Mouse (Mus musculus) urinary bladder, postnatal 4 days (tissue): ENCODE results near the gene Tmem268.

ENCODE experiments used
- DNase-seq, 2 experiments: peaks; one replicate each; pipeline ENCODE4 v3.0.0; 2021 to 2022; ENCODE audit warnings: low spot score in 2 of 2

Tmem268 gene

DNA sequence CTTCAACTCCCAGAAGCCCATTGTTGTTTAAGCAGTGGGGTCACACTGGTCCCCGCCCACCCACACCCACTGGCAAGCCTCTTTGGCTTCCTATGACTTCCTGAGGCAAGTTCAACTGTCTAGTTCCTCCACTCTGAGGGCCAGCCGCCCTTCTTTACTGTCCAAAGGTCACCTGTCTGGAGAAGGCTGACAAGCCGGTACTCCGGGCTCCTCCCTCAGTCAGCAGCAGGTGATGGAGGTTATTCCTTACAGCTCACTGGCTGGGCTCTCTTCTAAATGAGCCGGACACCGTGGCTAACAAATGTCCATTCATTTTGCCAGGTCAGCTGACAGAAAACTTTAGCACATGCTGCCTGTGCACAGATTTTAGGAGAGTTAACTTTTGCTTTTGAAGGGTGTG is 42.2 kb downstream of the Tmem268 start:
- DNase-seq, result no peak

DNA sequence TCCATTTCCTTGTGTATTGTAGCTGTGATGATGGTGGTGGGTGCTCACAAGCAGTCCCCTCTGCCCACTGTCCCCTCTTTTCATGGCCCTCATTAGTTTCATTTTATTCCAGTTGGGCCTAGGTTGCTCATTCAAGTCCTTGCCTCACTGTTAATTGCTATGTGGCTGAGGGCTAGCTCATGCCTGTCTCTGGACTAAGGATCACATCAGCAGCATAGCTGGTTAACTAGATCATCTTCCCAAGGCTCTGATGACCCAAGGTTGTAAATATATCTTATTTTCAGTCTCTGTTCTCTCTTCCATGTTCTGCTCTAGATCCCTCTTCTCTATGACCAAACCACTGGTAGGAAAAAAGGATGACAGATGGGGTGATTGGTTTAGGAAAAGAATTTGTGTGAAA is 42.7 kb downstream of the Tmem268 start:
- DNase-seq, result no peak

DNA sequence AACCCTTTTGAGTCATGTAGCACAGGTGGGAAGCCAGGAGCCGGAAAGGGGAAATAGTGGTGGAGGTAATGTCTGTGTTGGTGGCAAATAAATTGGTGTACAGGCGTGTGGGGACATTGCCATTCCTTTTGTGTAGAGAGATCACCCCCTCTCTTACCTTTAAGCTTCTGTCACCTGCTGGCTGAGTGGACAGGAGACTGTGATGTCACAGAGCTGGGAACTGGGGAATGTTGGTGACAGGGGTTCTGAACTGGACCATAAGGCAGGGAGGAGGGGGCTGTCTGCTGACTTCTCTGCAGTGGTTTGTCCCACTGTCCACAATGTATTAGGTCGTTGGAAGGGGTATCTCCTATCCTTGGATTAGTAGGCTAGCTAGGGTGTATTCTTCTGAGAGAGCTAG is 46.4 kb downstream of the Tmem268 start, which contains the start of gene Gm11213:
Gm11213 (minus strand) TSS at position 317 of the 400 bp plus-strand sequence.
- no peak for DNase-seq

DNA sequence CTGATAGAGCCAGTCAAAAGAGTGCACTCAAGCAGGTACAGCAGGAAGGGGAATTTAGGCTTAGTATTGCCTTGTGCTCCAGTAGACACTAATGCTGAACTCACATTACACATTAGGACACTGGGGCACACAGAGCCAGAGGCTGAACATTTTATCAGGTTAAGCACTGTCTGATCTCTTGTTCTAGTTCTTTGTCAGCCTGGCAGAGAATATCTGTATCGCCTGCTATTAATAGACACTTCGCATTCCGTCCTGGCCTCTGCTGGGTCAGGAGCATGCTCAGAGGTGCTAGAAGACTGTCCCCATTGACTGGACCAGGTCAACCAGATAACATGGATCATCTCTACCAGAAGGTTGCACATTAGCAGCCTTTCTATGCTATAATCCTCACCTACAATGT is 47.0 kb downstream of the Tmem268 start:
- DNase-seq, result no peak

DNA sequence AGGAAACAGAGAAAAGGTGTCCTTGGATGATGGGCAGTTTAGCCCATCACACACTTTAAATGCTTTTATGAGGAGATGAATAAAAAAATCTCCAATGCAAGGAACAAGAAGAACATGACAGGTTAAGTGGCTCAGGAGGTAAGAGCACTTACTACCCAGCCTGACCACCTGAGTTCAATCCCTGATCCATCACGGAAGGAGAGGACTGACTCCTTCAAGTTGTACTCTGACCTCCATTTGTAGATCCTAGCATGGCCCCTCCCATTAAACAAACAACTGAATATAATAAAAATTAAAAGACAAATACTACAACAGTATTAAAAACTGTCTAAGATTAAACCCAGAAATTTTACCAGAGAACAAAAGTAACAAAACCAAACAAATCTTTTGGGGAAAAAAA is 47.4 kb downstream of the Tmem268 start:
- no peak for DNase-seq

DNA sequence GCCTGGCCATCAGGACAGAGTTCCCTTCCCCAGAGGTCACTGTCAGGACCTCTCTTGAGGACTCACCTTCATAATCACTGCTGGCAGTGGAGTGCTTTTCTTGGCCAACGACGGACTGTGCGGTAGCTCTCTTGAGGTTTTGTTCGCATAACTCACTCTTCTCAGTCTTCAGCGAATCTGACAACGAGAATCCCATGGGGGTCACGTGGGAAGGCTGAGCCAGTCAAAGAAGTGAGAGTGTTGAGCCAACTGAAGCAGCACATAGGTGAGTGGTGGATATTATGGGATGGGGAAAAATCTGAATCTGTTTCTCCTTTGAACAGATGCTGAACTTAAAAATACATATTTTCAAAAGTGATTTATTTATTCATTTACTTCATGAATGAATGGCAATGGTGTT is 49.8 kb downstream of the Tmem268 start:
- no peak for DNase-seq

DNA sequence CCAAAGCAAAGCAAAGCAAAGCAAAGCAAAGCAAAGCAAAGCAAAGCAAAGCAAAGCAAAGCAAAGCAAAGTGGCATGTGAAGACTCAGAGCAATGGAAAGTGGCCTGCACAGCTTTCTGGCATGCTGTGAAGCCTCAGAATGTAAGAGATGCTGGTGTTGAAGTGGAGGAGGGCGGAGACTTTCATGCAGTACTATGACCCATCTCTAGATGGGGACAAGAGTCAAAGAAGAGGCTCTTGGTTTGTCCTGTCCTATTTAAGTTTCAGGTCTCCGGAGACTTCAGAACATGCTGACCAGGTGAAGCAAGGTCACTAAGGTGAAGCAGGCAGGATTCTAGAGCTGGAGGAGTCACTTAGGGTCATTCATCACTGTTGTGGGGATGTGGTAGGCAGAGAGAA is 63.3 kb downstream of the Tmem268 start:
- DNase-seq, result no peak

DNA sequence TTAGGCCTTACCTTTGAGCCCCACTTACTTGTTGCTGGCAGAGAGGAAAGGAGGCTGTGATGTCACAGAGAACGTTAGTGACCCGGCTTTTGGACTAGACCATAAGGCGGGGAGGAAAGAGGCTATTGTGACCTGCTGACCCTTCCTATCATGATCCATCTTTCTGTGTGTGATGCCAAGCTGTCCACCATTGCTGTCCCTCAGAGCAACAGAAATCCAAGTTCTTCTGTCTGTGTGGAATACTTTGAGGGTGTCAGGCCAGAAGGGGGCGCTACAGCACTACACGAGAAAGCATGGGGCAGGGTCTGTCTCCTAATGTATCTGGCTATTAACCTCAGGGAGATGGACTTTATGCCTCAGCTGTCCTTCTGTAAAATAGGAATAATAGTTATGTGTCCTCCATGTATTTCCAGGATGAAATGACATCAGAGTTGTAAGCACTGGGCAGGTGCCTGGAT is 63.8 kb downstream of the Tmem268 start, which contains the start of gene Tex48:
Tex48 (minus strand) TSS at position 51 of the 458 bp plus-strand sequence.
- DNase-seq, result no peak

DNA sequence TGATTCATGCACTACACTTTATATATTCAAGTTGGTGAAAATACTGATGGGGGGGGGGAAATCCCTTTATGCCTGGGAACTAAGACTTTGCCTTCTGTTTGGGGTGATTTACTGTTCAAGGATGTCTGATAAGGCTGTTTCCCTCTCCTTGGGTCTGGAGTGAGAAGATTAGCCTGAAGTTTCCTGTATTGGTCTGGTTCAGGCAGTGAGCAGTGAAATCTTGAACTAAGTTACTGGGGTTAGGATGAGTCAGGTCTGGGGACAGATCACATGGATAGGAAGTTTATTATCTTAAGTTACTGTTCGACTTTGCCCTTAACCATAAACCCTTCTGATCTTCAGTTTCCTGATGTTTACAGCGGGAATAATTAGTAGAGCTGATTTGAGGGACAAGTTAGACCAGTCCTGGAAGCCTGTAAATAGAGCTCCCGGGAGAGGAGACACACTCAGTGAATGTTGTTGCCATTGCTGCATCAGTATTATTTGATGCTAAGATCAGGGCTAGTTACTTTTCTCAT is 67.0 kb downstream of the Tmem268 start:
- DNase-seq, result no peak

DNA sequence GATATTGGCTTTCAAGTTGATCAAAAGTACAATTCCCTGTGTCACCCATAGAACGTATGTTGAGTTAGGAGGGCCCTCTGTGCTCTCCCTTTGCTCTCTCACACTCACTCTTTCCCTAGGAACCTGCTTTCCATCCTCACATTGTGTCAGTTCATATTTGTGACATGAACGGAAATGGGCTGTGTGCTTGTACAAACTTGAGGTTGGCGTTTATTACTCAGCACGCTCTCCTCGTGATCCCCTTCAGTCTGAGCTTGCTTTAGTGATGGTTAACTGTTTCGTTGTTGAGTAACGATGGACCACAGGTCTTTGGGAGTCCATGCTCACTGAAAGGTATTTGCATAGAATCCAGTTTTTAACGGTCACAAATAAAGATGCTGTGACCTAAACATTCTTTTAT is 68.5 kb downstream of the Tmem268 start:
- DNase-seq, result no peak

DNA sequence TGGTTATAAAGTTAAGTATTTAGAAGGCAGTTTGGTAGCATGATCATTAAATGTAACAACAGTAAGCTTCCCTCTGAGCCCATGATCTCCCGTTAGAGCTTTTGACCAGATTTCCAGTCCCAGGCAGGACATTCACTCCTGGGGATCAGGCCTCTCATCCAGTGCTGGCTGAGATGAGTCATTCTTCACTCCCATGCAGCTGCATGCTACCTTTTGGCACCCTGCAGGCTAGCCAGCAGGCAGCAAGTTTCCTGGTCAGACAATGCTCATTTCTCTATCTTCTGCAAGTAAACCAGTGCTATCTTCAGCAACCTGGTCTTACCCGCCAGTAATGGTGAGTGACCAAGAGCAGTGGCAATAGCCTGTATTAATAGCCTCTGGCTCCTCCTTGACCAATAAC is 74.6 kb downstream of the Tmem268 start:
- DNase-seq, result no peak
